Mouse (Mus musculus) lung, postnatal 36 days (tissue): Measurements from ENCODE around the gene Ccdc171.

Experiments
- DNase-seq: peaks from one replicate; pipeline ENCODE4 v3.0.0; 2022; ENCODE audit warnings: mixed read lengths

Ccdc171 gene

DNA sequence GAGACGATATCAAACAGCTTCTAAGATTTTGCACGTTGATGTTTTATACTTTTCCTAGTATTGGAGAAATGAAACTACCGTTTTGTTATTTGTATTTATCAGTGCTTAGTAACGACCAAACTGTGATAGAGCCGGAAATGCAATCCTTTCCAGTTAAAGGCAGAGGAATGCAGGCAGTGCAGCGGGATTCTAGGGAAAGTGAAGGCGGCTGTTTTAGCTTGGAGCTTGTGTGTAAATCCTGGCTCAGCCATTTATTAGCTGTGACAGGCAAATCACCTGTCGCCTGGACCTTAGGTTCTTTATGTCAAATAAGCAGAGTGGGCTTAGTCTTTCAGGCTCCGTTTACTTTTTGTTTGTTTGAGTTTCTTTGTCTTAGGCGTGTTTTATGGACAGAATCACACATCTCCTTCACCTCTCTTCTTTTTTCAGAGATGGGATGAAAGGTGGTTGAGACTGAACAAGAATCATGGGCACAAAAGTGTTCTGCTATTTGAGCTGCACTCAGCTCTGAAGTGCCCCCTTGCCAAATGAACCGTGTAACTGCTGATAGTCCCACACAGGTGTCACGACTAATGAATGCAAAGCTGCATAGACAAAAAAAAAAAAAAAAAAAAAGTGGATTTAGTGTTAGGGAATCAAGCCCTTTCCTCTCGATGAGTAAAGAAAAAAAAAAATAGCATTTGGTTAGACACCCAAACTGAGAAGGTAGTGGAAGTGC lies 1.1 kb downstream of the Ccdc171 start:
- peak; percentile 48 for DNase-seq

DNA sequence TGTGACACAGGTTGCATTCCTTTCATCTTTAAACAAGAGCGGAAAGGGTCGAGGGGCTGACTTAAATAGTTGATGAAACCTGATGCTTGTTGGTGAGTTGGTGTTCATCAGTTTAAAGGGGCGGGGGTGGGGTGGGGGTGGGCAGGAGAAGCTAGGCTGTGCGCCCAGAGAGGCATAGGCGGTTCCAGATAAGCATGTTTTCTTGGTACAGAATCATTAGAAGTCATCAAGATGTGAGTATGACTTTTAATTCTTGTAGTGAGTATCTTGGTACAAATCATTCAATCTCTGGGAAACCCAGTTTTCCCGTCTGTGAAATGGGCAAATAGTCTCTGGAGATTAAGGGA lies 1.6 kb downstream of the Ccdc171 start:
- no peak for DNase-seq

DNA sequence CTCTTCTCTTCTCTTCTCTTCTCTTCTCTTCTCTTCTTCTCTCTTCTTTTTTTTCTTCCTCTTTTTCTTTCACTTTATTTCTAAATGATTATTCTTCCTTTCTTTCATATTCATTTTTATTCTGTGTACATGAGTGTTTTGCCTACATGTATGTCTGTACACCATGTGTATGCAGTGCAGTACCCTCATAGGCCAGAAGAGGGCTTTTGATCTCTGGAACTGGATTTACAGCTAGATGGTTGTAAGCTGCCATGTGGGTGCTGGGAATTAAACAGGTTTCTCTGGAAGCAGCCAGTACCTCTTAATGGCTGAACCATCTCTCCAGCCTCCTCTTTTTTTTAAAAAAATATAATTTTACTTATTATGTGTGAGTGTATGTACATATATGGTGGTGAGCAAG lies 2.6 kb downstream of the Ccdc171 start:
- peak; percentile 69 for DNase-seq

DNA sequence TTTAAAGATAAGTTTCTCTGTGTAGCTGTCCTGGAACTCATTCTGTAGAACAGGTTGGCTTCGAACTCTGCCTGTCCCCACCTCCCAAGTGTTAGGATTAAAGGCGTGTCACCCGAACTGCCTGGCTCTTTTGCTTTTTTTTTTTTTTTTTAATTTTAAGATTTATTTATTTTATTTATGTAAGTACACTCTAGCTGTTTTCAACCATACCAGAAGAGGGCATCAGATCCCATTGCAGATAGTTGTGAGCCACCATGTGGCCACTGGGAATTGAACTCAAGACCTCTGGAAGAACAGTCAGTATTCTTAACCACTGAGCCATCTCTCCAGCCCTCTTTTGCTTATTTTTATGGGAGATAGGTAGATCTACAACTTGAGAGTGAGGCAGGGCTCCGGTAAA lies 4.7 kb downstream of the Ccdc171 start:
- peak; percentile 7 for DNase-seq

DNA sequence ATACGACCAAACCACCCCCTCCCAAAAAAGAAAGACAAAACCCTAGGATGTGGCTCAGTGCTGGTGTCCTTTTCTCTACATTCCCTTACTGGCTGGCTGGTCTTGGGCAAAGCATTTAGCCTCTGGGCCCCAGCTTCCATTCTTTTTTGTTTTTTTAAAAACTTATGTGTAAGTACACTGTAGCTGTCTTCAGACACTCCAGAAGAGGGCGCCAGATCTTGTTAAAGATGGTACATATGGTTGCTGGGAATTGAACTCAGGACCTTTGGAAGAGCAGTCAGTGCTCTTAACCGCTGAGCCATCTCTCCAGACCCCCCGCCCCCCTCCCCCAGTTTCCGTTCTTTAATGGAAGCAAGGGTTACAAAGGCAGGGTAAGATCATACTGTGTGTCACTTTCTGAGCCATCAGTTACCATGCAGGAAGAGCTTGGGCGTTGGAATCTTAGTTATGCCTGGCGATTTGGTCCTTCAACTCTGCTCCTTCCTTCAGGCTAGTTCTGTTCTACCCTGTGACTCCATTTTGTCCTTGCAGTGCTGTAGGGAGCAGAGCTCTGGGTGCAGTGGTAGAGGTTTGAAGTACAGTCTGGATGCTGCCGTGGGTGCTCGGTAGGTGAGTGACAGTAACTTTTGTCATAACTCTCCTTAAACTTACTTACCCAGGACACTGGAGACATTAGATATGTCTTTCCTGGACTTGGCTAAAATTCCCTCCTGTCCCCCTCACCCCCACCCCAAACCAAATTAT lies 8.0 kb downstream of the Ccdc171 start:
- DNase-seq: no peak

DNA sequence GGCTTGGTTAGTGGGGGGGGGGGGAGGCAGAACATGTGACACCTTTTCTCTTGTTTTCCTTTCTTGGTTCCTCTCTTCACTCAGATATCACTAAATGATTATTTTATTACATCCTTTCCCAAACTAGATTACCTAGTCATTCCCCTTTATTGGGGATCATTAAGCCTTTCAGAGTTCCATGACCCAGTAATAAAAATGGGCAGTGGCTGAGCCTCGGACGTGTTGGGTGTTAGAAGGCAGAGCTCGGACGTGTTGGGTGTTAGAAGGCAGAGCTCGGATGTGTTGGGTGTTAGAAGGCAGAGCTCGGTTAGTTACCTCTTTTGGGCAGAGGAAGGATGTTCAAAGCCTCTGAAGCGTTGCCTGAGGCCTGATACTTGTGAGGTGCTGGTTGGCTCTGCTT lies 8.7 kb downstream of the Ccdc171 start:
- no peak for DNase-seq

DNA sequence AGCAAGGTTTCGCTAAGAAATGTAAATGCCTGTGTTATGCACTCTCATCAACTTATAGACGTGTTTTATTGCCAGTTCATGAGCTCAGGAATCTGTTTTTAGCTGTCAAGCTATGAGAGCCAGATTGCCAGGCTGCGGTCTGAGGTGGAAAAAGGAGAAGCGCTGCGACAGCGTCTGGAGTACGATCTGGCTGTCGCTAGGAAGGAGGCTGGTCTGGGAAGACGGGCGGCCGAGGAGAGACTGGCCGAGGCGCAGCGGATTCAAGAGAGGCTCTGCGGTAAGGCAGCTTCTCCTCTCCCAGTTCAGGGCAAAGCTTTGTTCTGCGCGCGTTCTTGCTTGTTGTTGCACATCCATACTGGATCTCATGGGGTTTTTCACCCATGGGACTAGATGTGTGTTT lies 24.2 kb downstream of the Ccdc171 start:
- no peak for DNase-seq

DNA sequence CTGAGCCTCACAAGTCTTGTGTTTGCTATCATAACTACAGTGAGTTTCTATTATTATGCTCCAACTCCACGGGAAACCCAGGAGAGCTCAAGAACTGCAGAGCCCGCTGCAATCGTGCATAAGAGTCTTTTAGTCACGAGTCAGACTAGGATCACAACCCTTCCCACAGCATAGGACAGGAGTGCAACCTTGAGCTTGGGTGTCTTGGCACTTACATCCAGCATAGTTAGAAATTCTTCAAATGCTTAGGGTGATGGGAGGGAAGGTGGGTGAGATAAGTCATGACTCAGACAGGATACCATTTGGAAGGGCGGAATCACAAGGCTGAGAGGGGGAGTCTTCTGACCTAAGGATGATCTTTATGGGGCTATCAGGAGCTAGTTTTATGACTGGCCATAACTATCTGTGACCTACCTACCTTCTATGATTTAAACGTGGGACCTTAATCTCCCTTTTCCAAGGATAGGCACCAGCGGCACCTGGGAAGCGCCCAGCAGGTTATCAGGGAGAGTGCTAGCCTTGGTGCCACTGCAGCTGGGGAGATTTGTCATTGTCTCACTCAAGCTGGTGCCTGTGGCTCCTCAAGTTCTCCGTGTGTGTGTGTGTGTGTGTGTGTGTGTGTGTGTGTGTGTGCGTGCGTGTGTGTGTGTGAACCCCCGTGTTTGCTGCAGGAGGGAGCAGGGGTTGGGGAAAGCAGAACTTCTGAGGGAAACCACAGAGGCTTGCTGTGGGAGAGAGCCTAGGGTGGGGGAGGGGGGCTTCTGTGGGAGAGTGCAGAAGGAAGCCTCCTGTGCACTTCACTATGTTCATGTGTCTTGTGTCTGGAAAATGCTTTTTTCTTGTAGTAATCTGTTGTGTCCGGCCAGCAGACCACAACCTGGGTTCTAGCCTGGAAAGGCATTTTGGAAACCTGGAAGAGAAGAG lies 42.1 kb downstream of the Ccdc171 start:
- no peak for DNase-seq

DNA sequence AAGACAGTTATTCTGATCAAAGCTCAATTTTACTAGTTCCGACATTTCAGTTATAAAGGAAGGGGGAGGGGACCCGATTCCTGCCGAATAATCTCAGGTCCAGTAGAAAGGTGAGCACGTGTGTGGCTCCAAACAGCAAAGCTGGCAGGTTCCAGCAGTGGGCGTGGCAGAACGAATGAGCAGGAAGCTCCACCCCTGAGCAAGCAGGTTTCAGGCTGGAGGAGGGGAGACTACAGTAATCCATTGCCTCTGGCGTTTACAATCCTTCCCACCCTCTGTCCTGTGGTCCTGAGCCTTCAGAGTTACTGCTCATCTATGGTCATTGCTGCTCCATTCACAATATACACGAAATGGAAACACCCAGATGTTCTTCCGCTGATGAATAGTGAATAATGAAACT lies 42.8 kb downstream of the Ccdc171 start:
- DNase-seq: peak; percentile 81

DNA sequence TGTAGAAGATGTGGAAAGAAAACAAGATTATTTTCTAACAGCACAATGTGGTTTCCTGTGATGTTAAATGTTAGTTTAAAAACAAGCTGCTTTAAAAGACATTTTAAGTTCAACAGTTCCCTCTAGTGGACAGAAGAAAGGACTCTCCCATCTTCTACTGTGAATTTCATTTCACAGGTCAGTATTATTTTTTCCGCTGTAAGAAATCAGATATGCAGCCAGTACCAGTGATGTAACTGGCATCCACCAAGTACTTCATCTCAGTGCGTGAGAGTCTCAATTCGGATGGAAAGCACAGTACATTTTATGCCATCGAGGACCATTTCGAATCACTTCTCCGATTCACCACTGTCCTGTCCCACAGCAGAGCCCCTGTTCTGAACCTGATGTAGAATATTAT lies 45.2 kb downstream of the Ccdc171 start:
- peak; percentile 48 for DNase-seq

DNA sequence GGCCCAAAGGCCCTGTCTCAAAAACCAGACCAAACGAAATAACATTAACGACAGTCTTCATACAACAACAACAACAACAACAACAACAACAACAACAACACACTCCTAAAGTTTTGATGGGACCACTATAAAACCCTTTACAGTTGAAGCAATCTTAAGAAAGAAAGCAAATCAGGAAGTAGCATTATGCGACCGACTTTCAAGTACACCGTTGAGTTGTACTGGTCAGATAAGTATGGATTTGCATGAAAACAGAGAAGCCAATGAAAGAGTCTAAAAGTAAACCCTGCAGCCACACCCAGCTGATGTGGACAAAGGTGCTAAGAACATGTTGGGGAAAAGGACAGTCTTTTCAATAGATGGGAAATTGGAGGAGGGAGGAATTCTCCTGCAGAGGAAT lies 45.7 kb downstream of the Ccdc171 start:
- DNase-seq: no peak

DNA sequence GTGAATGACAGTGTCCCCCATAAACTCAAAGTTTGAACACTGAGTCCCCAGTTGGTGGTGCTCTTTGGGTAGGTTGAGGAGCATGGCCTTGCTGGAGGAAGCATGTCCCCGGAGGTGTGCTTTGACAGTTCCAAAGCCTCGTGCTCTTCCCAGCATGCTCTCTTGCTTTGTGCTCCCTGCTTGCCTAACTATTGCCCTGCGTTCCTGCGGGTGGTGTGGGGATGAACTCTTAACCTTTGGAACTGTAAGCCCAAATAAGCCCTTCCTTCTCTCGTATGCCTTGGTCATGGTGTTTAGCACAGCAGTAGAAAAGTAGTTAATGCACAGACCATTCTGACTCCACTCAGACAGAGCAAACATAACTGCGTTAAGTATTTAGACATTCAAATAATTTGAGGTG lies 47.2 kb downstream of the Ccdc171 start:
- no peak for DNase-seq

DNA sequence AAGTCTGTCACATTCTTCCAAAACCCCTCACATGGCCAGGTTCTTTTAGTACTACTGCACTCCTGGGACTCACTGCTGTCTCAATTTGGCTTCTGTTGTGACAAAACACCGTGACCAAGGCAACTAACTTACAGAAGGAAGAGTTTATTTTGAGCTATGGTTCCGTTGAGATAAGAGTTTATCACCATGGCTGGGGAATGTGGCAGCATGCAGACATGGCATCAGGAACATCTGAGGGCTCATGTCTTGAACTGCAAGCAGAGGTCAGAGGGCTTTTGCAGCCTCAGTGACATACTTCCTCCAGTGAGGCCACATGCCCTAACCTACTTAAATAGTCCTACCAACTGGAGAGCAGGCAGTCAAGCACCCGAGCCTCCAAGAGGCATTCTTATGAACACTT lies 51.0 kb downstream of the Ccdc171 start:
- DNase-seq: no peak

DNA sequence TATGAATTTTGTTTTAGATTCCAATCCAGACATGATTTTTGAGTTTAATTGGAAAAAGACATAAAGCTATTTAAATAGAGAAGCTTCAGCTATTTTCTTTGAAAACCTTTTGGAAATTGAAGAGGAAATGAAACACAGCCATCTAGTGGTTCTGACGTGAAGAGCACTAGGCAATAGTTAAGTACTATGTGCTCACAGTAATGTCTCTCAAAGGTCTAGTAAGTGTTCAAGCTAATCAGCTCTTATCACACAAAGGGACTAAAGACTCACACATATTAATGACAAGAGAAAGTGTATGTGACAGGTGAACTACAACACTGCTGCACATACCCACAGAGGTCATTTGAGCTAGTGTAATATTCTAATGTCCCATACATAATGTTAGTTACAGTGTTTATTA lies 54.8 kb downstream of the Ccdc171 start:
- no peak for DNase-seq

DNA sequence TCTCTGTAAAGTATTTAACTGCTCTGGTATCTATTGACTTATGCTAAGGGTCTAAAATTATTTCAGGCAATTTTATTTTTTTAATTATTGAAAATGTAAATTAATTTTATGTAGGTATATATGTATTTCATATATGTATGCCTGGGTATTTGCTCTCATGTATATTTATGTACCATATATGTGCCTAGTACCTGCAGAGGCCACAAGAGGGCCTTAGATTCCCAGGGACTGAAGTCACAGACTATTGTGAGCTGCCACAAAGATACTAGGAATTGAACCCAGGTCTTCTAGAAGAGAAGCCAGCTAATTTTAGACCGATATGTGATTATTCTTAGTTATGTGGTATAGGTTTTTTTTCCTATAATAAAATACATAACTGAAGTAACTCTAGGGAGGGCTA lies 62.2 kb downstream of the Ccdc171 start:
- DNase-seq: no peak

DNA sequence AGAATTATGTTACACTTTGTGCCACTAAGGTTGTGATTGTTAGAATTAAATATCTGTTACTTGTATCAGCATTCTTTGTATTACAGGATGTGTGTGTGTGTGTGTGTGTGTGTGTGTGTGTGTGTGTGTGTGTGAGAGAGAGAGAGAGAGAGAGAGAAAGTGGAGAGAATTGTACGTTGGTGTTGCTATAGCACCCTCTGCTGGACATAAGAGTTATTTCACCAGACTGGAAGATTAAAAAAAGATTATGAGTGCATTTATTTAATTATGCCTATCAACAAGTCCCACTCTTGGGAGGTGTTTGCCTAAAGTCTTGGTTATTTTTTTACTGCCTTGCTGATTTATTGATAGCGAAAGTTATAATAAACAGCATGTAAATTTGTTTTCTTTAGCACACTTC lies 71.1 kb downstream of the Ccdc171 start:
- peak; percentile 17 for DNase-seq

DNA sequence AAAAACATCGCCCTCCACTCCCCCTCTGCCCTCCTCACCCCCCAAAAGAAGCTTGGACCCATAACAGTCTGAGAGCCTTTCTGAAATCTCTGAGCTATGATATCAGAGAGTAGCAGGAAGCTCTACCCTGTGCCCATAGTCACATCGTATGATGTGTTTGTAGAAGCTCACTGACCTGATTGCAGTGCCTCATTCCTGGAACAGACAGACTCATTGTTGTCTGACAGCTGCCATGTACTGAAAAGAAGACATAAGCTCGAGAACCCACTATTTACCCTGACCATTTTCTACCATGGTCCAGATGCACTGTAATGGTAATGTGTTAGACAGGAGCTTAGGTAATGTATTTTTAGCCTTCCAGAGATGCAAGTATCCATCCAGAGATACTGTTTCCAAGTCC lies 85.8 kb downstream of the Ccdc171 start:
- DNase-seq: no peak

DNA sequence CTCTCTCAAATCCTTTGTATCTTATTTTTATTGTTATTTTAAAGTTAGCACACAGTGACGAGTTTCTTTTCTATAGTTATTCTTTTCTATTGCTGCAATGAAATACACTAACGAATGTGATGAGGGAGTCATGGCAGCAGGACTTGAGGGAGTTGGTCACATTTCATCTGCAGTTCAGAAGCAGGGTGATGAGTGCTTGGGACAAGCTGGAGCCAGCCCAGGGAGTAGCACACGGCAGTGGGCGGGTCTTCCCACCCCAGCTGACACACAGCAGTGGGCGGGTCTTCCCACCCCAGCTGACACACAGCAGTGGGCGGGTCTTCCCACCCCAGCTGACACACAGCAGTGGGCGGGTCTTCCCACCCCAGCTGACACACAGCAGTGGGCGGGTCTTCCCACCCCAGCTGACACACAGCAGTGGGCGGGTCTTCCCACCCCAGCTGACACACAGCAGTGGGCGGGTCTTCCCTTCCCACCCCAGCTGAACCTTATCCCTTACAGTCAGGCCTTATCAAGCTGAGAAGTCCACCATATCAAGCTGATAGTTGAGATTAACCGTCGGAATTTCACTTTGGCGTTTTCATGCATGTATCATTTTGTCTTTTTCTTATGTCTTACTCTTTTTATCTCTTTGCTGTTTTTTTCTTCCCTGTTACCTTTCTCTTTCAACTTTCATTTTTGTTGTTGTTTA lies 97.8 kb downstream of the Ccdc171 start:
- DNase-seq: peak; percentile 40

DNA sequence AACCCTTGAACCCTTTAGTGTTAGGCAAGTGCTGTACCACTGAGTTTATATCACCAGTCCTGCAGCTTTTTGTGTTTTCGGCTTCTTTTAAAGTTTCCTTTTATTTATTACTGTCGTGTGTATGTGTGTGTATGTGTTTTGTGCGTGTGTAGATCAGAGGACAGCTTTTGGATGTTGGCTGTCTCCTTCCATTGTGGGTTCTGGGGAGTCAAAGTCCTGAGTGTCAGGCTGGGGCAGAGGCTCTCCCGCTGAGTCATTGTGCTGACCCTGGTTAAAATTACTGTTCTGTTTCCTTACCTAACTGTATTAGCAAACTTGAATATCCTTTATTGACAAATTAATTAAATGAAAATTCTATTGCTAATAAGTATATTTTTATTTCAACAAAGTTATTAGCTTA lies 98.4 kb downstream of the Ccdc171 start:
- DNase-seq: no peak

DNA sequence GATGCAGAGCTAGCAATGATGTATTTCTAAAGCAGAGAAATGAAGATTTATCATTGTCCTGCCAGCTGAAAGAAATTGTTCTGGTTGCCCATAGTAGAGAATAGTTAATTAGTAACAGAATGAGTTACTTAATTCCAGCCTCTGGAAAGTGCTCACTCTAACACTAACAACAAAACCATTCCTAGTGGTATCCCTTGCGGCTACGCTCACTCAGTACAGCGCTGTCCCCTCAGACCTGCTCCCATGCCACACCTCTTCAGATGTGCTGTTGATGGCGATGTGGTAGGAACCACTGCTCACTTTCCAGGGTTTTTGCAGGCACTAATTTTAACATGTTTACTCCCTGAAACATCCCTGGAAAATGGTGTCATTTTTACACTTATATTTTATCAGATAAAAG lies 126.1 kb downstream of the Ccdc171 start:
- DNase-seq: no peak

DNA sequence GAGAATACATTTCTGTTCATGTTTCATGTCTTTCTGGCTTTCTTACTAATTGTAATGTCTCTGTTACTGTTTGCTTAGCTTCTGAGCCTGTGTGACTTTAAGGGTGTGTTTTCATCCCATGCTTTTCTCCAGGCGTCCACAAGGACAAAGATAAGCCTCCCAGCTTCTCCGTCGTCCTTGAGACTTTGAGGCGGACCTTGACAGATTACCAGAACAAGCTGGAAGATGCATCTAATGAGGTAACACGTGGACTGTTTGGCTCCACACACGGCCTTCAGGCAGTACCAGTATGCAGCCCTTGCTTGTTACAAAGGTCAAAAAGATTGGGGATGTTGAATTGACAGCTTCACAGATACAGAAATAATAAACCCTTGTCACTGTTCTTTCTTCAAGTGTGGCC lies 130.1 kb downstream of the Ccdc171 start:
- no peak for DNase-seq

DNA sequence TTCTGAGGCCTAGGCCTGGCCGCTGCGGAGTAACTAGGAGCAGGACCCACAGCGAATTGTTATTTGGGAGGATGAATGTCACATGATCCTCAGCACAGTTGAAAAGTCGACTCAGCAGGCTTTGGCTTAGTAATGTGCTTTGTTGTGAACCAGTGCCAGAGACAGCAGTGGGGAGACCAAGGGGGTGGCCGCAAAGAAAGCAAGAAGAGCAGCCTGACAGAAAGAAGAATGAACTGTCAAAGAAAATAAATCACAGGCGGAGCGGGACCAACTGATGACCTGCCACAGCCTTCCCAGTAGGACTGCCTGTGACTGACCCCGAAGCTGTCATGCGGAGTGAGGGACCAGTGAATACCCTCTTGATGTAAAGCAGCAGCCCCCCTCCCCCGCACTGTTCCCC lies 131.2 kb downstream of the Ccdc171 start:
- DNase-seq: peak; percentile 8

DNA sequence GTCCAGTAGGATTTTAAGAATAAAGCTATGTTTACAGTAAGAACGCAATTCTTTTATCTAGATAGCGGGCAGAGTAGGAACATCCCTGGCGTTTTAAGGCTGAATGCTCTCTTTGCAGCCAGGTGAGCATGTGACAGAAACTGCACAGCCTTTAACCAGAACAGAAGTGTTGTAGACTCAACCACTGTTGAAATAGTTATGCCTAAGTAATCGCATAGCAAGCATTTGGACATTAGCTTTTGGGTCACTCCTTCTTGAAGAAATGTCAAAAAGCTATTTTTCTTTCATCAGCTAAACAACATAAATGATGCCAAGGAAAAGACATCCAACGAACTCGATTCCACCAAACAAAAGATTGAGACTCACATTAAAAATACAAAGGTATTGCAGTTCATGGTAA lies 131.7 kb downstream of the Ccdc171 start:
- DNase-seq: no peak
